Mouse (Mus musculus) liver, embryonic 13.5 days (tissue): ENCODE data around the gene BC035044. TPM values are rescaled to one million over a fixed set of nuclear protein-coding genes. Genes with fewer than 3 reads are reported as not detected.
A peak's percentile ranks its signal among the peaks of the same experiment; 100 is the strongest.

ENCODE experiments used
- ATAC-seq: fragments of 200-750 bp; cut with Nextera tagmentation; 2 replicates; pipeline ENCODE4 v1.8.0; 2017; ENCODE audit warnings: low read depth, mild to moderate bottlenecking, moderate number of reproducible peaks, moderate library complexity
- DNase-seq: peaks from one replicate; pipeline ENCODE4 v3.0.0; 2022
- H3K27ac ChIP-seq: fragments of 300-500 bp; sonication (generic); 2 replicates; pipeline ENCODE4 v1.5.1; 2015; ENCODE audit warnings: moderate library complexity, mild to moderate bottlenecking, inconsistent platforms
- H3K27me3 ChIP-seq: fragments of 300-500 bp; sonication (generic); 2 replicates; pipeline ENCODE4 v1.6.1; 2015; ENCODE audit warnings: mild to moderate bottlenecking, inconsistent platforms
- H3K36me3 ChIP-seq: fragments of 300-500 bp; sonication (generic); 2 replicates; pipeline ENCODE4 v1.6.1; 2015; ENCODE audit warnings: mild to moderate bottlenecking, inconsistent platforms
- H3K4me1 ChIP-seq: fragments of 300-500 bp; sonication (generic); replicated peaks from 2 replicates; pipeline ENCODE4 v1.6.1; 2015; ENCODE audit warnings: inconsistent platforms
- H3K4me2 ChIP-seq: fragments of 300-500 bp; sonication (generic); 2 replicates; pipeline ENCODE4 v1.6.1; 2015; ENCODE audit warnings: inconsistent platforms, mild to moderate bottlenecking, moderate library complexity
- H3K4me3 ChIP-seq: fragments of 300-500 bp; sonication (generic); replicated peaks from 2 replicates; pipeline ENCODE4 v1.5.1; 2015; ENCODE audit warnings: mild to moderate bottlenecking, inconsistent platforms
- H3K9ac ChIP-seq: fragments of 300-500 bp; sonication (generic); 2 replicates; pipeline ENCODE4 v1.6.1; 2015; ENCODE audit warnings: mild to moderate bottlenecking, inconsistent platforms
- H3K9me3 ChIP-seq: fragments of 300-500 bp; sonication (generic); replicated peaks from 2 replicates; pipeline ENCODE4 v1.6.1; 2016; ENCODE audit warnings: inconsistent platforms
- WGBS: fragments of 180-500 bp; shearing (Covaris S2); methylation state at CpG from one replicate; pipeline ENCODE4 v1.1.7; 2015; ENCODE audit not compliant: insufficient replicate concordance; 5-methylcytosine and 5-hydroxymethylcytosine counted together
- polyA plus RNA-seq: library from polyadenylated mRNA; unstranded; fragments of >200 nt; fragmentation: Nextera tagmentation; extraction: Ambion mirVana; gene quantifications from 2 replicates; pipeline ENCODE4 v1.2.1, GENCODE M21; 2015

The BC035044 gene
- polyA plus RNA-seq, 1 experiment from 2014 or later: 6.9 TPM

- whole genome bisulfite sequencing: 38% methylated on average over 2 of the region's 2 CpGs
- Histone ChIP-seq H3K36me3 (no peaks in the 10 kb centered on the region), H3K4me3 (no peak overlapping the region), H3K27ac (no peak overlapping the region), H3K4me1 (peaks cover 16% of the 10 kb centered on the region), H3K27me3 (no peaks in the 10 kb centered on the region), H3K9ac (no peak overlapping the region), H3K9me3 (no peaks in the 10 kb centered on the region), H3K4me2 (no peak overlapping the region)
- ATAC-seq (no peak), DNase-seq (no peak)
Measured at GRCm38 (mm10) chr6:128849902-128850301, 41.0 kb downstream of the BC035044 start.

GRCm38 (mm10) chr6:128847401-128847800, 43.5 kb downstream of the BC035044 start:
- WGBS: 79% methylated on average over 4 of the region's 4 CpGs
- H3K36me3 ChIP-seq: no peaks in the 10 kb centered on the region
- H3K4me2 ChIP-seq: no peak overlapping the region
- no peak overlapping the region for H3K27ac ChIP-seq
- H3K9ac ChIP-seq: no peak overlapping the region
- no peak overlapping the region for H3K4me3 ChIP-seq
- no peaks in the 10 kb centered on the region for H3K9me3 ChIP-seq
- peaks cover 28% of the 10 kb centered on the region for H3K4me1 ChIP-seq
- H3K27me3 ChIP-seq: no peaks in the 10 kb centered on the region
- DNase-seq (no peak), ATAC-seq (no peak)

- ATAC-seq (peak; percentile 32), DNase-seq (no peak)
- Histone ChIP-seq H3K9ac (no peak overlapping the region), H3K27ac (no peak overlapping the region), H3K4me3 (no peak overlapping the region), H3K36me3 (no peaks in the 10 kb centered on the region), H3K9me3 (no peaks in the 10 kb centered on the region), H3K4me1 (peaks cover 38% of the 10 kb centered on the region), H3K4me2 (no peak overlapping the region), H3K27me3 (no peaks in the 10 kb centered on the region)
- 27% methylated on average over 8 of the region's 9 CpGs for WGBS
Measured at GRCm38 (mm10) chr6:128845998-128846542, 44.9 kb downstream of the BC035044 start.

GRCm38 (mm10) chr6:128845319-128845979, 45.5 kb downstream of the BC035044 start:
- Histone ChIP-seq H3K9me3 (no peaks in the 10 kb centered on the region), H3K4me3 (peak overlapping the region; percentile 25), H3K9ac (0 out of 2 replicates have a peak overlapping the region, but pooled peaks have one; percentile 43), H3K27ac (peak overlapping the region; percentile 80), H3K4me1 (peaks cover 38% of the 10 kb centered on the region), H3K27me3 (no peaks in the 10 kb centered on the region), H3K4me2 (peak overlapping the region; percentile 51), H3K36me3 (no peaks in the 10 kb centered on the region)
- DNase-seq (peak; percentile 80), ATAC-seq (peak; percentile 67)
- WGBS: 14% methylated on average over 7 of the region's 7 CpGs

- DNase-seq: no peak
- WGBS: 74% methylated on average over 5 of the region's 5 CpGs
- ATAC-seq: no peak
- H3K36me3 ChIP-seq: no peaks in the 10 kb centered on the region
- H3K4me2 ChIP-seq: peak overlapping the region; percentile 93; the same call in 1 of the 2 replicates
- no peak overlapping the region for H3K9ac ChIP-seq
- H3K27me3 ChIP-seq: no peaks in the 10 kb centered on the region
- H3K4me1 ChIP-seq: peaks cover 41% of the 10 kb centered on the region
- H3K9me3 ChIP-seq: no peaks in the 10 kb centered on the region
- no peak overlapping the region for H3K27ac ChIP-seq
- no peak overlapping the region for H3K4me3 ChIP-seq
Measured at GRCm38 (mm10) chr6:128844586-128845080, 46.3 kb downstream of the BC035044 start.

- no peak overlapping the region for H3K9ac ChIP-seq
- ATAC-seq (no peak), DNase-seq (no peak)
- H3K9me3 ChIP-seq: no peaks in the 10 kb centered on the region
- H3K4me3 ChIP-seq: peak overlapping the region; percentile 77
- no peaks in the 10 kb centered on the region for H3K36me3 ChIP-seq
- H3K27ac ChIP-seq: no peak overlapping the region
- H3K27me3 ChIP-seq: no peaks in the 10 kb centered on the region
- WGBS: 40% methylated on average over 8 of the region's 8 CpGs
- peak overlapping the region; percentile 93 for H3K4me2 ChIP-seq
- H3K4me1 ChIP-seq: peaks cover 46% of the 10 kb centered on the region
Measured at GRCm38 (mm10) chr6:128844131-128844530, 46.8 kb downstream of the BC035044 start.

GRCm38 (mm10) chr6:128843479-128843992, 47.4 kb downstream of the BC035044 start:
- peak overlapping the region; percentile 77 for H3K4me3 ChIP-seq
- no peaks in the 10 kb centered on the region for H3K36me3 ChIP-seq
- H3K4me1 ChIP-seq: peaks cover 47% of the 10 kb centered on the region
- ATAC-seq: peak; percentile 2
- H3K4me2 ChIP-seq: peak overlapping the region; percentile 93
- under 1% methylated on average over 22 of the region's 22 CpGs for WGBS
- H3K27me3 ChIP-seq: no peaks in the 10 kb centered on the region
- H3K9ac ChIP-seq: peak overlapping the region; percentile 78
- H3K9me3 ChIP-seq: no peaks in the 10 kb centered on the region
- peak; percentile 36 for DNase-seq
- peak overlapping the region; percentile 77 for H3K27ac ChIP-seq

GRCm38 (mm10) chr6:128842945-128843478, 47.9 kb downstream of the BC035044 start:
- H3K4me3 ChIP-seq: peak overlapping the region; percentile 77
- no peaks in the 10 kb centered on the region for H3K27me3 ChIP-seq
- H3K4me2 ChIP-seq: peak overlapping the region; percentile 93
- DNase-seq (peak; percentile 84), ATAC-seq (peak; percentile 61)
- H3K27ac ChIP-seq: peak overlapping the region; percentile 77
- WGBS: under 1% methylated on average over 44 of the region's 44 CpGs
- peaks cover 47% of the 10 kb centered on the region for H3K4me1 ChIP-seq
- H3K9ac ChIP-seq: peak overlapping the region; percentile 78
- no peaks in the 10 kb centered on the region for H3K9me3 ChIP-seq
- no peaks in the 10 kb centered on the region for H3K36me3 ChIP-seq

GRCm38 (mm10) chr6:128842356-128842944, 48.5 kb downstream of the BC035044 start:
- Histone ChIP-seq H3K4me2 (peak overlapping the region; percentile 93), H3K27ac (peak overlapping the region; percentile 73), H3K4me3 (peak overlapping the region; percentile 77), H3K9me3 (no peaks in the 10 kb centered on the region), H3K9ac (peak overlapping the region; percentile 78), H3K27me3 (no peaks in the 10 kb centered on the region), H3K36me3 (no peaks in the 10 kb centered on the region), H3K4me1 (peaks cover 52% of the 10 kb centered on the region)
- ATAC-seq (no peak), DNase-seq (no peak)
- WGBS: 2% methylated on average over 20 of the region's 20 CpGs

- no peaks in the 10 kb centered on the region for H3K9me3 ChIP-seq
- H3K27ac ChIP-seq: no peak overlapping the region
- peak overlapping the region; percentile 93 for H3K4me2 ChIP-seq
- H3K36me3 ChIP-seq: no peaks in the 10 kb centered on the region
- peak overlapping the region; percentile 77 for H3K4me3 ChIP-seq
- no peaks in the 10 kb centered on the region for H3K27me3 ChIP-seq
- H3K9ac ChIP-seq: no peak overlapping the region
- peaks cover 60% of the 10 kb centered on the region for H3K4me1 ChIP-seq
- ATAC-seq (no peak), DNase-seq (no peak)
- 30% methylated on average over 4 of the region's 4 CpGs for WGBS
Measured at GRCm38 (mm10) chr6:128841327-128842089, 49.4 kb downstream of the BC035044 start.
